Mouse (Mus musculus): ENCODE measurements at regions not wholly inside any gene's neighbourhood (a gene's known extent, or its start where the extent isn't known, plus 50 kb on each side); places are given as distances from the start of the nearest gene placed in this dataset.
"Not testable (repeated sequence)": the region's sequence is repeated elsewhere in the genome, so short reads cannot be mapped to it uniquely, and the experiment has no call there.

DNA sequence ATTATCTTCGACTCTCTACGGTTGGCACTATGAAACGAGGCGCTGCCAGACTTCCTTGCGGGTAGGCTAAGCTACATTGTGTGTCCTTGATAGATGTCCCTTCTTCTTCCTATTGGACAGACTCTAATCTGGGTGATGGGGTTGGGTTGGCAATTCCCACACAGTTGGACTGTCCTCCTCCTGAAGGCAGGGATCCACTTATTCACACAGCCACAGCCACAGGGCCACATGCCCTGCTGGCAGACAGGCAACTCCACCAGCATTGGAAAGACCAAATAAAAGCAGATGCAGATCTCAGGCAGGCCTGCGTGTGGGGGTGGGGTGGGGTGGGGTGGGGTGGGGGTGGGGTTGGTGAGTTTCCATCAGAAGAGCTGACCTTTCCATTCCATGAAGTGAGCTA is 276.4 kb downstream of the Etnk1 start:
- Histone ChIP-seq H3K27ac (ENCODE audit: insufficient read depth, low read depth, low read length) (no peak overlapping the region), H3K4me1 (ENCODE audit: control insufficient read depth, insufficient read depth, low read length) (no peaks in the 10 kb centered on the region), H3K4me3 (ENCODE audit: insufficient read depth, low read length) (no peak overlapping the region)
- no peak for TF ChIP-seq POLR2A (IDR thresholded peaks at IDR 0.05; ENCODE audit: borderline replicate concordance, low read depth, low read length)
- TF ChIP-seq CTCF (IDR thresholded peaks at IDR 0.05; ENCODE audit: low read depth, low read length): no peak

DNA sequence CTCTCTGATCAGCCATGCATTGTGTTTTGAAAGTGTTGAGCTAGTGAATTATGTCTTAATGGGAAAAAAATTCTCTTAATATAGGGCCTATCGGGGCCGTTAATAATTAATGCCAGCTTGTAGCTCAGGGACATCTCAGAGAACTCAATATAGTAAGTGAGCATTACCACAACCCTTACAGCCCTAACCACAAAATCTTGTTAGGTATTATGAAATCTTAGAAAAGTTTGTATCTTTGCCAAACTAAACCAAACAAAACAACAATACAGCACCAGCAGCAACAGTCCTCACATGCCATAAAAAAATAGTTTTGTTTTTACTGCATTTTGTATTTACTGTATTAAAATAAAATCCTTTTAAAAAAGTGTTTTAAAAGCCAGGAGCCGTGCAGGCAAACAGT is 277.8 kb downstream of the Etnk1 start:
- no peak overlapping the region for H3K27ac ChIP-seq (ENCODE audit: insufficient read depth, low read depth, low read length)
- no peaks in the 10 kb centered on the region for H3K4me1 ChIP-seq (ENCODE audit: control insufficient read depth, insufficient read depth, low read length)
- no peak for TF ChIP-seq POLR2A (IDR thresholded peaks at IDR 0.05; ENCODE audit: borderline replicate concordance, low read depth, low read length)
- TF ChIP-seq CTCF (IDR thresholded peaks at IDR 0.05; ENCODE audit: low read depth, low read length): no peak
- no peak overlapping the region for H3K4me3 ChIP-seq (ENCODE audit: insufficient read depth, low read length)

DNA sequence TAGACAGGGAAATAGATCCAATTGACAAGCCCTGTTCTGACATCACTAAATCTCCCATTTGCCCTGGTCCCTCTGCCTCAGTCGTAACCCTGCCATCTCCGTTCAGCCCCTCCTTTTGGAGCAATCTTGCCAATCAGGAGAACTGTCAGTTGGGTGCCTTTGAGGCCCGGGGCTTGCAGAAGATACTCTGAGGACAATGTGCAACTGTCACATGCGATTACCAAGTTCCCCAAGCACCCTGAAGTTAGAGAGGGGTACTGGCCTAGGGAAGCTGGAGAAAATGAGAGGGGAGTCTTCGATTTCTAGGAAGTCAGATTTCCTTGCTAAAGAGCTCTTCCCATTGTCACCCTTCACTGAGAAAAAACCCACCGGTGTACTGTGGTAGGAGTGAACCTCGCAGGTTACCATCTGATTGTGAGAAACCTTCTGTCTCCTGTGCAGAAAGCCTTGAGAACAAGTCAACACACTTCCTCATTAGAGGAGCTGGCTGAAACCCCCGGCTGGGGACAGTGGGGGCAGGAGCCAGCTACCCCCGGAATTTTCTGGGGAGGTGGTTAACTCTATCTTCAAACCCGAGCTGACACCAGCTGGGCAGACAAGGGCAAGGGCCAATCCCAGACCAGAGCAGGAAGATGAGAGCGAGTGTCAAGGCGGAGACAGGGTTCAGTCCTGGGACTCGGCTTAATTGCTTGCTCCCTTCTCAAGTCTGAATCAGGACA is 279.0 kb downstream of the Etnk1 start:
- H3K27ac ChIP-seq (ENCODE audit: insufficient read depth, low read depth, low read length): no peak overlapping the region
- H3K4me1 ChIP-seq (ENCODE audit: control insufficient read depth, insufficient read depth, low read length): no peaks in the 10 kb centered on the region
- no peak for TF ChIP-seq CTCF (IDR thresholded peaks at IDR 0.05; ENCODE audit: low read depth, low read length)
- TF ChIP-seq POLR2A (IDR thresholded peaks at IDR 0.05; ENCODE audit: borderline replicate concordance, low read depth, low read length): no peak
- H3K4me3 ChIP-seq (ENCODE audit: insufficient read depth, low read length): no peak overlapping the region

DNA sequence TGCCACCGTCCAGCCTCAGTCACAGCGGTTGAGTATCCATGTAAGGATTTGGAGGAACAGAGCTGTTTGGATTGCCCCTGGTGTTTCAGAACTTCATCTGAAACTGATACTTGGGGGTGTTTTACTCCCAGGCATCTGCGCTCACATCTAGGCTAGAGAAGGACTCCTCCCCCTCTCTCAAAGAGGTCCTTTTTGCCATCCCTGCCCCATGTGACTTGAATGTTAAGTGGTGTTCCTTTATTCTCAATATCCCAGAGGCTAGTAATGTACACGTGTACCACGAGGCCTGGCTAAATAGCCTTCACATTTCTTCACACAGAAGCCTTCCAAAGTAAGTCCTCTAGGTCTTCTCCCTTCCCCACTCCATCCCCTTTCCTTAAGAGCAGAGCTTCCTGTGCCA is 280.0 kb downstream of the Etnk1 start:
- Histone ChIP-seq H3K4me3 (ENCODE audit: insufficient read depth, low read length) (no peak overlapping the region), H3K4me1 (ENCODE audit: control insufficient read depth, insufficient read depth, low read length) (no peaks in the 10 kb centered on the region), H3K27ac (ENCODE audit: insufficient read depth, low read depth, low read length) (no peak overlapping the region)
- TF ChIP-seq CTCF (IDR thresholded peaks at IDR 0.05; ENCODE audit: low read depth, low read length) (no peak), POLR2A (IDR thresholded peaks at IDR 0.05; ENCODE audit: borderline replicate concordance, low read depth, low read length) (no peak)

DNA sequence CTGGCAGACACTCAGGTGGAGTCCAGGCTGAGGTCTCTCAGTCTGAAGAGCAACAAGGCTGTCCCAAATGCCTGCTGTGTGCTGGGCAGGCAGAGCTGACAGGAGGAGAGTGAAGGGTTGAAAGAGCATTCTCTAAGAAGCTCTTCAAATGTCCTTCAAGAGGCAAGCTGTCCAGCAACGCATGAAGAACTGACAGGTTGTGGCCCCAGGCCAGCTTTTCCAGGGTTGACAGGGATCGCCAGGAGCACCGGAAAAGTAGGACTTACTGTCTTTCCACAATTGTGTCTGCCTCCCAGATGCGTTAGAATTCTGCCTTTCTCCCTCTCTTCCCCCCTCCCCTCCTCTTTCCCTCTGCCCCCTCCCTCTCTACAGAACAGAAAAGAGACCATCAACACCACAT is 282.1 kb downstream of the Etnk1 start:
- Histone ChIP-seq H3K4me3 (ENCODE audit: insufficient read depth, low read length) (no peak overlapping the region), H3K27ac (ENCODE audit: insufficient read depth, low read depth, low read length) (no peak overlapping the region), H3K4me1 (ENCODE audit: control insufficient read depth, insufficient read depth, low read length) (no peaks in the 10 kb centered on the region)
- TF ChIP-seq CTCF (IDR thresholded peaks at IDR 0.05; ENCODE audit: low read depth, low read length) (no peak), POLR2A (IDR thresholded peaks at IDR 0.05; ENCODE audit: borderline replicate concordance, low read depth, low read length) (no peak)

DNA sequence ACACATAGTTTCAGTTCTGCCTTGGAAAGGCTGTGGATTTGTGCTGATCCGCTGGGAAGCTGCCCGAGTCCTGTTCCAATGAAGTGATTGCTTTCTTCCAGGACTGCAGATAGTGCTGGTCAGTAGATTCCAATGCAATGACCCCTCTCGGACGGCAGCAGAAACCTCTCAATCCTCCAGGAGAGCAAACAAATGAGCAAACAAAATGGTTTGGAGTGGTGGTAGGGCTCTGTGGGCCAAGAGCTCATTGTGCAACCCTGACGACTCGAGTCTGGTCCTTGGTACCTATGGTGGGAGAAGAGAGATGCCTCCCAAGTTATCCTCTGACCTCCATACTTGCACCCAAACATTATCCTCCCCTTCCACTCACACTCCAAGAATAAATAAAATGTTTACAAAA is 284.8 kb downstream of the Etnk1 start:
- Histone ChIP-seq H3K27ac (ENCODE audit: insufficient read depth, low read depth, low read length) (no peak overlapping the region), H3K4me1 (ENCODE audit: control insufficient read depth, insufficient read depth, low read length) (no peaks in the 10 kb centered on the region), H3K4me3 (ENCODE audit: insufficient read depth, low read length) (no peak overlapping the region)
- TF ChIP-seq POLR2A (IDR thresholded peaks at IDR 0.05; ENCODE audit: borderline replicate concordance, low read depth, low read length) (no peak), CTCF (IDR thresholded peaks at IDR 0.05; ENCODE audit: low read depth, low read length) (no peak)

DNA sequence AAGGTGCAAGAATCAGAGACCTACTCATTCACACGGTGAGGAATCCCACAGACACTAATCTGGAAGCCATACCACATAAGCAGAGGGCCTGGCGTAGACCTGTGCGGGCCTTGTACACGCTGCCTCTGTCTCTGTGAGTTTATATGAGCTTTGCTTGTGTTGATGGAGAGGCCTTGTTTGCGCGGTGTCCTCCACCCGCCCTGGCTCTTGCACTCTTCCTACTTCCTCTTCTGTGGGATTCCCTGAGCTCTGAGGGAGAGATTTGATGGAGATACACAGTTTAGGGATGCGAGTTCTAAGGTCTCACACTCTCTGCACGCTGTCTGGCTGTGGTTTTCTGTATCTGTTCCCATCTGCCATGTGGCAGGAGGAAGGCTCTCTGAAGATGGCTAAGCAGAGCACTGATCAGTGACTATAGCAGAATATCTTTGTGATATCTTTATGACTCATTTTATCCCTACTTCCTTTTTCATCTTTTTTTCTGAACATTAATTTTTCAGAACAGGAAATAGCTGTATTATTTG is 287.7 kb downstream of the Etnk1 start:
- no peaks in the 10 kb centered on the region for H3K4me1 ChIP-seq (ENCODE audit: control insufficient read depth, insufficient read depth, low read length)
- H3K4me3 ChIP-seq (ENCODE audit: insufficient read depth, low read length): no peak overlapping the region
- no peak for TF ChIP-seq CTCF (IDR thresholded peaks at IDR 0.05; ENCODE audit: low read depth, low read length)
- no peak for TF ChIP-seq POLR2A (IDR thresholded peaks at IDR 0.05; ENCODE audit: borderline replicate concordance, low read depth, low read length)
- no peak overlapping the region for H3K27ac ChIP-seq (ENCODE audit: insufficient read depth, low read depth, low read length)

DNA sequence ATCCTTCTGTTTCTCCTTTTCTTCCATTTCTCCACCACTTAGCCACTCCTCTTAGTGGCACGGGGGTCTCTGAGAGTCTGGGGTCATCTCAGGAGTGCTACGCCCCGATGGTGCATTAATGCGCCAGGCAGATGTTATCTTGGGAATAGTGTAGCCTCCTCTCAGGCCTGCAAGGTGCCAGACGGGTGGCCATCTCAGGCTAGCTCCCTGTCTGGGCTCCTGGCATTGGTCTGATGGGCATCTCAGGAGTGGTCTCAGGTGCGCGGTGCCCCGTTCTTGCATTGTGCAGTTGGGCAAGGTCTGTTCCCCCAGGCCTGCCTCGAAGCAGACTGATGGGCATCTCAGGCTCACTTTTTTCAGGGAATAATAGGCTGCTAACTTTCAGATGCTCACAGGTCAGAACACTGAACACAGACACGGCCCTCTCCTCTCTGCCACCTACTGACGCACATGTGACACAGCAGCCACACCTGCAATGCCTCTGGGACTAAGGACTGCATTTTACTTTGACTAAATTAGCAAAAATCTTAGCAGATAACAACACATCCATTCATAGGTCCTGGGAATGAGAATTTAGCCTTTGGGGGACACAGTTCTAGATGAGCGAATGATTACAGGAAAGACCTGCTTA is 298.0 kb downstream of the Etnk1 start:
- TF ChIP-seq POLR2A (IDR thresholded peaks at IDR 0.05; ENCODE audit: borderline replicate concordance, low read depth, low read length): no peak
- no peak for TF ChIP-seq CTCF (IDR thresholded peaks at IDR 0.05; ENCODE audit: low read depth, low read length)
- Histone ChIP-seq H3K4me1 (ENCODE audit: control insufficient read depth, insufficient read depth, low read length) (no peaks in the 10 kb centered on the region), H3K4me3 (ENCODE audit: insufficient read depth, low read length) (no peak overlapping the region)

DNA sequence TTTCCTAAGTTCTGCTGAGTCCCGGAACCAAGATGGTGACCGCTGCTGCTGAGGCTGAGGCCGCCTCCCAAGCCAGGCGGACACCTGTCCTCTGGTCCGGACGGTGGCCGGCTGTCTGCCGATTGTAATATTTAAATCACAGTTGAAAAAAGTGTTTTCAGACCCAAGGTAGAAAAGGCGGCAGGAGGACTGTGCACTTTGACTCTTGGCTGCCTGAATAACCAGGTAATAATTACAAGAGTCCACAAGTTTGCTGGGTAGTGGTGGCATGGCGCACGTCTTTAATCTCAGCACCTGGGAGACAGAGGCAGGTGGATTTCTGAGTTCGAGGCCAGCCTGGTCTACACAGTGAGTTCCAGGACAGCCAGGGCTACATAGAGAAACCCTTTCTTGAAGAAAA is 305.7 kb downstream of the Etnk1 start:
- H3K27ac ChIP-seq (ENCODE audit: insufficient read depth, low read depth, low read length); H3K4me1 ChIP-seq (ENCODE audit: control insufficient read depth, insufficient read depth, low read length); H3K4me3 ChIP-seq (ENCODE audit: insufficient read depth, low read length): not testable (repeated sequence)

More for the DNA sequence above, 298.0 kb downstream of the Etnk1 start:
- no peak overlapping the region for H3K27ac ChIP-seq (ENCODE audit: insufficient read depth, low read depth, low read length)

DNA sequence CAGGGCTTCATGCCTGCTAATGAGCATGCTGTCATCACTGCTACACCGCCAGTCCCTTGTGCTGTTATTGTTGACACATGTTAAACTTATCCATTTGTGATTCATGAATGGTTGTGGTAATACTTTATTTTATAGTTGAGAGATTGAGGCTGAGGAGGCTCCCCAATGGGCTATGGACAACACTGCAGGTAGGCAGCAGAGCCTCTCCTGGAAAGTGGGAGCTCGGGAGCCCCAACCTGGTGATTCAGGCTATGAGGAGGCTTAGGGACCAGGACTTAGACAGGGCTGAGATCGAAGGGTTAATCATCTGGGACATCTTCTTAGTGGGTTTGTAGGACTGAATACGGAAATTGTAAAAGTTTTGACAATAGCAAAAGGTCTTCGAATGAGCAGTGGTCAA is 307.4 kb downstream of the Etnk1 start:
- no peaks in the 10 kb centered on the region for H3K4me1 ChIP-seq (ENCODE audit: control insufficient read depth, insufficient read depth, low read length)
- H3K4me3 ChIP-seq (ENCODE audit: insufficient read depth, low read length): no peak overlapping the region
- TF ChIP-seq POLR2A (IDR thresholded peaks at IDR 0.05; ENCODE audit: borderline replicate concordance, low read depth, low read length) (no peak), CTCF (IDR thresholded peaks at IDR 0.05; ENCODE audit: low read depth, low read length) (no peak)
- H3K27ac ChIP-seq (ENCODE audit: insufficient read depth, low read depth, low read length): no peak overlapping the region
